Mouse (Mus musculus) liver, adult 2 months (tissue): ENCODE results near the gene Pla2g4e.
A peak's percentile ranks its signal among the peaks of the same experiment; 100 is the strongest.

Source experiments
- CTCF ChIP-seq: fragments of 200-500 bp; IDR thresholded peaks from 2 replicates; pipeline ENCODE4 v1.5.1; 2011; ENCODE audit warnings: low read depth, low read length, control low read depth
- POLR2A ChIP-seq: fragments of 200-500 bp; IDR thresholded peaks from 2 replicates; pipeline ENCODE4 v1.6.1; 2011; ENCODE audit warnings: low read length, control low read depth; ENCODE audit not compliant: insufficient read depth; ENCODE audit errors: extremely low read depth

DNA sequence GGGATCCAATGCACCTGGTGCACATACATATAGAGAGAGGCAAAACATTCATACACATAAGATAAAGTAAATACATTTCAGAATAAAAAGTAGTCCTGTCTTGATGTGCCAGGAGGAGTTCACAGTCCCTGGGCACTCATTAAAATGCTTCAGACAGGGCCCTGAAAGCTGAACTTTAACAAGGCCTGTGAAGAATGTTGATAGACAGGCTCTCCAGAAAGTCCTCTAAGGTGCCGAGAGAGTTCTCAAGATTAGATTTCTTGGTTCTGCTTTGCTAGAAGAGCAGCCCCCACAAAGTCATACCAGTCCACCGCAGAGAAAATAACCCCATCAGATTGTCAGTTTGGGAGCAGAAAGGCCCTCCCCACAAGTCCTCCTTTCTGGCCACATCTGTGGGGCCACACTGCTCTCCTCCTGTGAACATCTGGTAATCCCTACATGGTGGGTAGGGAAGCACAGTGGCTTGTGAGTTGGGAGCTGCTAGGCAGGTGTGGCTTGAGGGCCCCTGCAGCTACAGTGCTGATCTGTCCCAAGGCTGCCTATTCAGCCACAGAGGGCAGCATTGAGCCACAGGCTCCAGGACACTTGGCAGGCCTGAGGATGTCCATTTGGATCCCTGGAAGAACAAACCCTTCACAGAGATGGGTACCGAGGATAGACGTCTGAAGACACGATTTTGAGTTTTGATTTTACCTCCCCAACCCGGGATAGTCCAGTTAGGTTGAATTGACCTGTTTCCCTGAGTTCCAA lies 59.4 kb downstream of the Pla2g4e start:
- TF ChIP-seq CTCF: peak; percentile 54
- TF ChIP-seq POLR2A: no peak
